Mouse (Mus musculus): ENCODE measurements at regions not wholly inside any gene's neighbourhood (a gene's known extent, or its start where the extent isn't known, plus 50 kb on each side); places are given as distances from the start of the nearest gene placed in this dataset.

DNA sequence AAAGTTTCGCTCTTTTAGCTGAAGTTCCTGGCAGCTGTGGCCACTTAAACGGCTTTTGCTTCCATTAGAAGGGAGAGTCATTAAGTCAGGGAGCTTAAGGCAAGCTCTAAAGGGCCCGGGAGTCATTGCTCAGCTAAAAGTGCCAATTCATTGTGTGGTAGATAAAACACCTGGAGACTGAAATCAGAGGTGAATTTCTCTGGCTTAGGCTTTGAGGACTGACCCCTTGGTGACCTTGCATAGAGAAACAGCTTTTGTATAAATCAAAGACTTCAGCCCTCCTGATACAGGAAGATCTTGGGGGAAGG lies 224.1 kb upstream of the Tmem45b start:
- ATAC-seq, result no peak
- no peak overlapping the region for H3K27ac ChIP-seq (ENCODE audit: low read depth, low read length)
- peak overlapping the region; percentile 52 for H3K4me2 ChIP-seq (ENCODE audit: low read length)
- no peak overlapping the region for H3K9ac ChIP-seq (ENCODE audit: low read depth, low read length)
- peaks cover 11% of the 10 kb centered on the region for H3K4me1 ChIP-seq (ENCODE audit: control insufficient read depth, insufficient read depth, low read depth, low read length)
- no peaks in the 10 kb centered on the region for H3K27me3 ChIP-seq (replicated peaks; ENCODE audit: control insufficient read depth, insufficient read depth, low read length)
- no peaks in the 10 kb centered on the region for H3K9me3 ChIP-seq (ENCODE audit: control insufficient read depth, low read length)
- H3K36me3 ChIP-seq (ENCODE audit: control insufficient read depth, insufficient read depth, low read length), result no peaks in the 10 kb centered on the region
- 5% methylated on average over 3 of the region's 3 CpGs for WGBS
- peak overlapping the region; percentile 18; the same call in 1 of the 2 replicates for H3K4me3 ChIP-seq (ENCODE audit: low read length)

DNA sequence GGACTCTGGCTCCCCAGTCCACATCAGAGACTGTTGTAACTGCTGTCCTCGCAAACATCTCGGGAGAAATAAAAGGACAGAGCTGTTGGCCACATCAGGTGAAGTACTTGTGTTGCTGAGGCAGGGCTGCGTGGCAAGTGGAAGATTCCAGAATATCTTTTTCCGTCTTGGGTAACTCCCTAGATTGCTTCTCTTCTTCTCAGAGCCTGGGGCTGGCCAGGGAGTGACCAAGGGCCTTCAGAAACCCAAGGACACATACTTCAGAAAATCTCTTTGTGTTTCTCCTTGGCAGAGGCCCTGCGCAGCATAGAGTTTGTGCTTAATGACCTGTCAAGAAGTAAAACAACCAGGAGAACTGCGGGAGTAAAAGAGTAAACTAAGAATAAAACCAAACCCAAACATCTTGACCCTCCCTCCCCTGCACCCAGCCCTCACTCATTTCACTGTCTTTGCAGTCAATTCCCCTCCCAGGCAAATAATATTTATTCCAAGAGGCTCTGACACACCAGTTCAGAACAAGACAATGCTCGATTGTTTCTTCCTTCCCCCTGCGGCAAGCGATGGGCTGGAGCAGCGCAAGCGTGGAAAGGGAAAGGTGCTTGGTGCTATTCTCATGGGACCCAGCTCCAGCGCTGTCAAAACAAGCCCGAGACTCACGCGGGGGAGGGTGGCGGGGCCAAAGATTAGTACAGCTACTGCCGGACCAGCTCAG lies 223.6 kb upstream of the Tmem45b start:
- Histone ChIP-seq H3K9ac (ENCODE audit: low read depth, low read length) (no peak overlapping the region), H3K27ac (ENCODE audit: low read depth, low read length) (no peak overlapping the region), H3K4me1 (ENCODE audit: control insufficient read depth, insufficient read depth, low read depth, low read length) (peaks cover 13% of the 10 kb centered on the region), H3K4me3 (ENCODE audit: low read length) (peak overlapping the region; percentile 18; the same call in 1 of the 2 replicates), H3K27me3 (replicated peaks; ENCODE audit: control insufficient read depth, insufficient read depth, low read length) (no peaks in the 10 kb centered on the region), H3K36me3 (ENCODE audit: control insufficient read depth, insufficient read depth, low read length) (no peaks in the 10 kb centered on the region), H3K9me3 (ENCODE audit: control insufficient read depth, low read length) (no peaks in the 10 kb centered on the region), H3K4me2 (ENCODE audit: low read length) (peak overlapping the region; percentile 52)
- peak; percentile 42; the same call in 1 of the 2 replicates for ATAC-seq
- WGBS, result 24% methylated on average over 17 of the region's 17 CpGs

DNA sequence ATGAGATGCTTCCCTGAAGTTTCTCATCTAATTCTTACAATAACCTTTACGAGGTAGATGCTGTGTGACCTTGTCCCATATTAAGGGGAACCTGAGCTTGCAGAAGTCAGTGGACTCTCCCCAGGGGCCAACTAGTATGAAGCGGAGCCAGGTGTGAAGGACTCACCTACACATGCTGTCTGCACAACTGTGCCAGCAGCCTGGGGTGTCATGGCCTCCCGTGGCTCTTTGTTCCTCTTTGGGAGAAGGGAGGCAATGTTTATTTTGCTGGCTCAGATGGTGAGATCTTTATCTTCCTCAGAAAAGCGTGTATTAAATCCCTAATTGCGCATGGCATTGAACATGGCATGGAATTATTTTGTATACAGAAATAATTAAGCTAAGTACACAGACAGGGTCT lies 222.2 kb upstream of the Tmem45b start:
- H3K4me3 ChIP-seq (ENCODE audit: low read length), result no peak overlapping the region
- H3K36me3 ChIP-seq (ENCODE audit: control insufficient read depth, insufficient read depth, low read length), result no peaks in the 10 kb centered on the region
- peaks cover 13% of the 10 kb centered on the region for H3K4me1 ChIP-seq (ENCODE audit: control insufficient read depth, insufficient read depth, low read depth, low read length)
- no peak overlapping the region for H3K27ac ChIP-seq (ENCODE audit: low read depth, low read length)
- H3K9ac ChIP-seq (ENCODE audit: low read depth, low read length), result no peak overlapping the region
- ATAC-seq, result no peak
- 89% methylated on average over 5 of the region's 5 CpGs for WGBS
- no peaks in the 10 kb centered on the region for H3K9me3 ChIP-seq (ENCODE audit: control insufficient read depth, low read length)
- no peak overlapping the region for H3K4me2 ChIP-seq (ENCODE audit: low read length)
- H3K27me3 ChIP-seq (replicated peaks; ENCODE audit: control insufficient read depth, insufficient read depth, low read length), result no peaks in the 10 kb centered on the region

DNA sequence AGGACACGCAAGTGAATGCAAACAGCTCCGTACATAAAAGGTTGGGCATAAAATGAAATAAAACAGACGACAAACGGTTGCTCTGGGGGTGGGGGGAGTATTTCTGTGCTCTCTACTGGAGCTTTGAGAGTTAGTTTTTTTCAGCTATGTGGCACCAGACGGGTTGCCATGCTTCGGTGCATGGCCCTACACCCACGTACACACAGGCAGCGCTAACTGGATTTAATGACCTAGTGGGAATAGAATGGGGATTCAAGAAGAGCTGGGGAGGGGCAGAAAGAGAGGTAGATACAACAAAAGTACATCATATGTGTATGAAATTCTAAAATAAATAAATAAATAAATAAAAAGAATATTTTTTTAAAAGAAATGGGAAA lies 220.5 kb upstream of the Tmem45b start:
- ATAC-seq, result no peak
- WGBS, result 52% methylated on average over 8 of the region's 8 CpGs
- Histone ChIP-seq H3K36me3 (ENCODE audit: control insufficient read depth, insufficient read depth, low read length) (no peaks in the 10 kb centered on the region), H3K4me2 (ENCODE audit: low read length) (no peak overlapping the region), H3K9ac (ENCODE audit: low read depth, low read length) (no peak overlapping the region), H3K27me3 (replicated peaks; ENCODE audit: control insufficient read depth, insufficient read depth, low read length) (no peaks in the 10 kb centered on the region), H3K27ac (ENCODE audit: low read depth, low read length) (no peak overlapping the region), H3K4me3 (ENCODE audit: low read length) (no peak overlapping the region), H3K9me3 (ENCODE audit: control insufficient read depth, low read length) (no peaks in the 10 kb centered on the region), H3K4me1 (ENCODE audit: control insufficient read depth, insufficient read depth, low read depth, low read length) (peaks cover 13% of the 10 kb centered on the region)

DNA sequence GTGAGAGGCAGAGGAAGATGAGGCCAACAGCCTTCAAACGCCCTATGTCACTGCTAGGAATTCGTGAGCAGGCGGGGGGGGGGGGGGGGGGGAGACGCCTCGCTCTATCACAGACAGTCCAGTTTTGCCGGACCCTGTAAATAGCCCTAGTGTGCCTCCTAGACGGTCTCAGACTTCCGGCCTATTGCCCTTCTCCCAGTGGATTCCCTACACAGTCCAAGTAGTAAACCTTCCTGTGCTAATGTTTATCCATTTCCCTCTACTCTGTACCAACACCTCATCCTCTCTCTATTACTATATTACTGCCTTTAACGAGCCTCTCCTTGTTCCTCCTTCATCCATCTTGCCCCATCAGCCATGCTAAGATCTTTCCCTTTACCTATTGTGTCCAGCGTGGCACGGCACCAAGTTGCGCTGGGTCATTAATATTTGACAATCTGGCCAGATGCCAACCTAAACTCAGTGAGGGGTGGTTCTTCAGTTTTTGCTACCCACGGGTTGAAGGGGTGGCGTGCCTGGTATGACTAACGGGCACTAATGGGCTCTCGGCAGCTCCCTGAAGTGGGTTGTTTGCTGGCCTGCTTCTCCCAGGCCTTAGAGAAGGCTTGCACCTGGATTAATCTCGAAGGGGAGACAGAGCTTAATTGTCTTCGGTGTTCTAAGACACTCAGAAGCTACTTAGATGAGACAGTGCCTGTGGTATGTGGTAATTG lies 220.0 kb upstream of the Tmem45b start:
- no peak overlapping the region for H3K27ac ChIP-seq (ENCODE audit: low read depth, low read length)
- 0 out of 2 replicates have a peak, but pooled peaks have one; percentile 35 for ATAC-seq
- no peaks in the 10 kb centered on the region for H3K9me3 ChIP-seq (ENCODE audit: control insufficient read depth, low read length)
- H3K4me3 ChIP-seq (ENCODE audit: low read length), result no peak overlapping the region
- no peaks in the 10 kb centered on the region for H3K36me3 ChIP-seq (ENCODE audit: control insufficient read depth, insufficient read depth, low read length)
- no peaks in the 10 kb centered on the region for H3K27me3 ChIP-seq (replicated peaks; ENCODE audit: control insufficient read depth, insufficient read depth, low read length)
- WGBS, result 41% methylated on average over 14 of the region's 18 CpGs
- H3K4me2 ChIP-seq (ENCODE audit: low read length), result no peak overlapping the region
- H3K4me1 ChIP-seq (ENCODE audit: control insufficient read depth, insufficient read depth, low read depth, low read length), result peaks cover 13% of the 10 kb centered on the region
- no peak overlapping the region for H3K9ac ChIP-seq (ENCODE audit: low read depth, low read length)

DNA sequence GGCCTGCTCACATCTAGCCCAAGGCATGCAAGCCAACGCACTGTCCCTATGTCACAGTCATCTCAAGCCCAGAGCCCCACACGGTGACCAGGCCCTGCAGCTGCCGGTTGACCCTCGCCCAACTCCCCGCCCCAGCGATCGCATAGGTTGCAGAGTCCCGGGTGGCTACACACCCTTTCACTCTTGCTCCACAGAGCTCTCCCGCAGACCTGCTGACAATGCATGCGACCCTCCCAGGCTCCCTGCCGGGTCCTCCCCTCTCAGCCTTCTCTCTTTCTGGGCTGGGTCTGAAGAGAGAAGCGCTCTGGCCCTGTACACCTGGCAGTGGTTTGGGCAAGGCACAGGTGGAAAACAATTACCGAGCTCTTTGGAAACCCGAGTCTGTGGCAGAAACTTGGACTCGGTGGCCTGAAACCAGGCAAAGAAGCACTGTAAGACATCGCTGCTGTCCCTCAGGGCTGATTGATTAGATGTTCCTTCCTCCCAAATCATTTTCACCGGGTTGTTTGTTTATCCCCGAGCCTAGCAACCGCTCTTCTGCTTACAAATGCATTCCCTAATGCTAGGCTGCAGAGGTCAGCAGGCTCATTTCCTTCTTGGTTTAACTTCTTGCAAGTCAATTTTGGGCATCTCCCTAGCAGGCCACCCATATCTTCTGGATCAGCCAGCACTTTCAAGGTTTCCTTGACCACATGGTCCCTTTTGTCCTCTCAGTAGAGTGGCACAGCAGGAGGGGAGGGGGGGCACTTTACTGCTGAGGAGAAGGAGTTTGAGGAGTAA lies 219.2 kb upstream of the Tmem45b start:
- no peak for ATAC-seq
- WGBS, result 9% methylated on average over 19 of the region's 19 CpGs
- no peak overlapping the region; the same call in 1 of the 2 replicates for H3K4me2 ChIP-seq (ENCODE audit: low read length)
- no peaks in the 10 kb centered on the region for H3K9me3 ChIP-seq (ENCODE audit: control insufficient read depth, low read length)
- no peaks in the 10 kb centered on the region for H3K27me3 ChIP-seq (replicated peaks; ENCODE audit: control insufficient read depth, insufficient read depth, low read length)
- H3K36me3 ChIP-seq (ENCODE audit: control insufficient read depth, insufficient read depth, low read length), result no peaks in the 10 kb centered on the region
- H3K9ac ChIP-seq (ENCODE audit: low read depth, low read length), result no peak overlapping the region
- H3K27ac ChIP-seq (ENCODE audit: low read depth, low read length), result no peak overlapping the region
- H3K4me1 ChIP-seq (ENCODE audit: control insufficient read depth, insufficient read depth, low read depth, low read length), result peaks cover 13% of the 10 kb centered on the region
- H3K4me3 ChIP-seq (ENCODE audit: low read length), result no peak overlapping the region

DNA sequence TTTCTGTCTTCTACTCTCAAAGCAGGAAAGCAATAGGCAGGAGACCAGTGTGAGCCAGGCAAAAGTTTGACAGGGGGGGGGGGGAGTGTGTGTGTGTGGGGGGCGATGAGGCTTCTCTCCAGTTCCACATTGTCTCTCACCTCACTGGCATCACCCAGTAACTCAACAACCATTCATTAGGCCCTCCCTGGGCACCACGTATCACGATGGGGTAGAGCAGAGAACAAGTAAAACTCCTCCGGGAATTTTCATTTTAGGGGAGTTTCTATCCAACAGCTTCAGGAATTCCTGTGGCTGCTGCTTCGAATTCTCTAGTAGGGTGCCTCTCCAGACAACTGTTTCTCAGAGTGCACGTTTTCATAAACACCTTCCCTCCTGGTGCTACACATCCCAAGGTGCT lies 218.6 kb upstream of the Tmem45b start:
- Histone ChIP-seq H3K4me3 (ENCODE audit: low read length) (no peak overlapping the region), H3K9me3 (ENCODE audit: control insufficient read depth, low read length) (no peaks in the 10 kb centered on the region), H3K36me3 (ENCODE audit: control insufficient read depth, insufficient read depth, low read length) (no peaks in the 10 kb centered on the region), H3K27ac (ENCODE audit: low read depth, low read length) (no peak overlapping the region), H3K4me1 (ENCODE audit: control insufficient read depth, insufficient read depth, low read depth, low read length) (peaks cover 7% of the 10 kb centered on the region), H3K9ac (ENCODE audit: low read depth, low read length) (no peak overlapping the region), H3K27me3 (replicated peaks; ENCODE audit: control insufficient read depth, insufficient read depth, low read length) (no peaks in the 10 kb centered on the region), H3K4me2 (ENCODE audit: low read length) (no peak overlapping the region)
- no peak for ATAC-seq
- WGBS, result 22% methylated on average over 6 of the region's 6 CpGs

DNA sequence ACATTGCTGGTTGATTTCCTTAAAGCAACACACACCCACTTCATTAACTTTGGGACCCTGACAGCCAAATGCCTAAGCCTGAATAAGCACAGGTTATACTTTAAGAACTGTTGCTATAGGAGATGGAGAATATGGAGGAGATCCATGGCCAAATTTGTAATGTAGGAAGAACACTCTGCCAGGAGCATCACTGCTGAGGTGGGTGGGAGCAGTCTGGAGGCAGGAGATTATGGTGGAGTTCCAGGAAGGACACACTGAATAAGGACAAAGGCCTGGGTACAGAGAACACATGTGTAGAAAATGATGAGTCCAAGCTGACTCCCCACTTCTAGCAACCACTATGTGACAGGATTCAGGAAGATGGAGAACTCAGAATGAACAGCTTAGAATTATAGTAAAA lies 212.9 kb upstream of the Tmem45b start:
- no peak overlapping the region for H3K4me2 ChIP-seq (ENCODE audit: low read length)
- ATAC-seq, result no peak

DNA sequence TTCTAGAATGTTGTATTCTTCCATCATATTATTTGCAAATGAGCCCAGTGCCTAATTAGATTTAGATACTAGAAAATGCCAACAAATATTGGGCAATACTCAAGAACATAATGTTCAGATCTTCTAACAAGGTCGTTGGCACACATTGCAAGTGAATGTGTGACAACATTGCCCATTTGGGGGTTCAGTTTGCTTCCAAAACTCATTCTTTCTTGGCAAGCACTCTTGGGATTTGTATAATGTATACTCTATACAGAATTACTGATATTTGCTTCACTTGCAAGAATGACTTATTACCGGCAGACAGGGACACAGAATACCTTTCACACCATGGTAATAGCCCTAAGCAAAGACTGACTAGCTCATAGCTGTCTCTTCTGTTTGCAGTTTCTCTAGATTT lies 194.8 kb upstream of the Tmem45b start:
- Histone ChIP-seq H3K27ac (ENCODE audit: low read depth, low read length) (no peak overlapping the region), H3K4me2 (ENCODE audit: low read length) (no peak overlapping the region), H3K4me1 (ENCODE audit: control insufficient read depth, insufficient read depth, low read depth, low read length) (no peaks in the 10 kb centered on the region), H3K9ac (ENCODE audit: low read depth, low read length) (no peak overlapping the region), H3K36me3 (ENCODE audit: control insufficient read depth, insufficient read depth, low read length) (no peaks in the 10 kb centered on the region), H3K27me3 (replicated peaks; ENCODE audit: control insufficient read depth, insufficient read depth, low read length) (no peaks in the 10 kb centered on the region), H3K9me3 (ENCODE audit: control insufficient read depth, low read length) (no peaks in the 10 kb centered on the region), H3K4me3 (ENCODE audit: low read length) (no peak overlapping the region)
- 61% methylated on average over 2 of the region's 2 CpGs for WGBS
- no peak for ATAC-seq

More for the DNA sequence above, 212.9 kb upstream of the Tmem45b start:
- Histone ChIP-seq H3K36me3 (ENCODE audit: control insufficient read depth, insufficient read depth, low read length) (no peaks in the 10 kb centered on the region), H3K4me1 (ENCODE audit: control insufficient read depth, insufficient read depth, low read depth, low read length) (no peaks in the 10 kb centered on the region), H3K4me3 (ENCODE audit: low read length) (no peak overlapping the region), H3K9ac (ENCODE audit: low read depth, low read length) (no peak overlapping the region), H3K27me3 (replicated peaks; ENCODE audit: control insufficient read depth, insufficient read depth, low read length) (no peaks in the 10 kb centered on the region), H3K27ac (ENCODE audit: low read depth, low read length) (no peak overlapping the region), H3K9me3 (ENCODE audit: control insufficient read depth, low read length) (no peaks in the 10 kb centered on the region)

Measured in hindbrain, embryonic 16.5 days (tissue).